Mouse (Mus musculus) midbrain, embryonic 11.5 days (tissue): Measurements from ENCODE around the gene Dhh. TPM values are rescaled to one million over a fixed set of nuclear protein-coding genes. Genes with fewer than 3 reads are reported as not detected.

Experiments used
- ATAC-seq: fragments of 200-750 bp; cut with Nextera tagmentation; 2 replicates; pipeline ENCODE4 v1.8.0; 2017; ENCODE audit warnings: moderate TSS enrichment, moderate library complexity; ENCODE audit not compliant: low FRiP score
- DNase-seq: peaks from one replicate; pipeline ENCODE4 v3.0.0; 2015; ENCODE audit warnings: low spot score; ENCODE audit errors: missing footprints
- H3K27ac ChIP-seq: fragments of 300-500 bp; sonication (generic); 2 replicates; pipeline ENCODE4 v1.5.1; 2014; ENCODE audit warnings: low read depth, low read length
- H3K27me3 ChIP-seq: fragments of 300-500 bp; sonication (generic); 2 replicates; pipeline ENCODE4 v1.6.1; 2014; ENCODE audit warnings: mild to moderate bottlenecking, low read length, moderate library complexity, mixed read lengths; ENCODE audit not compliant: control insufficient read depth, insufficient read depth
- H3K36me3 ChIP-seq: fragments of 300-500 bp; sonication (generic); 2 replicates; pipeline ENCODE4 v1.6.1; 2014; ENCODE audit warnings: mild to moderate bottlenecking, low read length, moderate library complexity, mixed read lengths; ENCODE audit not compliant: control insufficient read depth, insufficient read depth
- H3K4me1 ChIP-seq: fragments of 300-500 bp; sonication (generic); 2 replicates; pipeline ENCODE4 v1.6.1; 2014; ENCODE audit warnings: low read length; ENCODE audit not compliant: control insufficient read depth, insufficient read depth
- H3K4me2 ChIP-seq: fragments of 300-500 bp; sonication (generic); 2 replicates; pipeline ENCODE4 v1.6.1; 2014; ENCODE audit warnings: mild to moderate bottlenecking, moderate library complexity
- H3K4me3 ChIP-seq: fragments of 300-500 bp; sonication (generic); 2 replicates; pipeline ENCODE4 v1.5.1; 2014; ENCODE audit warnings: low read depth, low read length
- H3K9ac ChIP-seq: fragments of 300-500 bp; sonication (generic); 2 replicates; pipeline ENCODE4 v1.6.1; 2014; ENCODE audit warnings: low read length
- H3K9me3 ChIP-seq: fragments of 300-500 bp; sonication (generic); 2 replicates; pipeline ENCODE4 v1.6.1; 2016; ENCODE audit warnings: low read length; ENCODE audit not compliant: control insufficient read depth
- WGBS: fragments of 180-500 bp; shearing (Covaris S2); extraction: QIAGEN DNeasy Blood & Tissue Kit; methylation state at CpG from one replicate; pipeline ENCODE4 v1.1.7; 2014; 5-methylcytosine and 5-hydroxymethylcytosine counted together
- polyA plus RNA-seq: library from polyadenylated mRNA; unstranded; fragments of >200 nt; fragmentation: Nextera tagmentation; extraction: Ambion mirVana; gene quantifications from 2 replicates; pipeline ENCODE4 v1.2.1, GENCODE M21; 2014

Dhh gene
- polyA plus RNA-seq, 1 experiment from 2014 or later = 0.27 TPM

GRCm38 (mm10) chr15:98861701-98862410 lies 36.5 kb downstream of the Dhh start:
- Histone ChIP-seq H3K27ac (no peak overlapping the region), H3K9ac (no peak overlapping the region), H3K36me3 (peaks cover 70% of the 10 kb centered on the region), H3K4me1 (no peaks in the 10 kb centered on the region), H3K27me3 (no peaks in the 10 kb centered on the region), H3K4me2 (no peak overlapping the region), H3K4me3 (no peak overlapping the region), H3K9me3 (no peaks in the 10 kb centered on the region)
- ATAC-seq (no peak), DNase-seq (no peak)
- 89% methylated on average over 21 of the region's 21 CpGs for WGBS

GRCm38 (mm10) chr15:98860921-98861320 lies 37.4 kb downstream of the Dhh start:
- ATAC-seq (no peak), DNase-seq (no peak)
- H3K4me1 ChIP-seq = no peaks in the 10 kb centered on the region
- 96% methylated on average over 18 of the region's 18 CpGs for WGBS
- peaks cover 72% of the 10 kb centered on the region for H3K36me3 ChIP-seq
- H3K9me3 ChIP-seq = no peaks in the 10 kb centered on the region
- H3K4me3 ChIP-seq = no peak overlapping the region
- no peak overlapping the region for H3K9ac ChIP-seq
- no peaks in the 10 kb centered on the region for H3K27me3 ChIP-seq
- H3K4me2 ChIP-seq = no peak overlapping the region
- no peak overlapping the region for H3K27ac ChIP-seq

DNA sequence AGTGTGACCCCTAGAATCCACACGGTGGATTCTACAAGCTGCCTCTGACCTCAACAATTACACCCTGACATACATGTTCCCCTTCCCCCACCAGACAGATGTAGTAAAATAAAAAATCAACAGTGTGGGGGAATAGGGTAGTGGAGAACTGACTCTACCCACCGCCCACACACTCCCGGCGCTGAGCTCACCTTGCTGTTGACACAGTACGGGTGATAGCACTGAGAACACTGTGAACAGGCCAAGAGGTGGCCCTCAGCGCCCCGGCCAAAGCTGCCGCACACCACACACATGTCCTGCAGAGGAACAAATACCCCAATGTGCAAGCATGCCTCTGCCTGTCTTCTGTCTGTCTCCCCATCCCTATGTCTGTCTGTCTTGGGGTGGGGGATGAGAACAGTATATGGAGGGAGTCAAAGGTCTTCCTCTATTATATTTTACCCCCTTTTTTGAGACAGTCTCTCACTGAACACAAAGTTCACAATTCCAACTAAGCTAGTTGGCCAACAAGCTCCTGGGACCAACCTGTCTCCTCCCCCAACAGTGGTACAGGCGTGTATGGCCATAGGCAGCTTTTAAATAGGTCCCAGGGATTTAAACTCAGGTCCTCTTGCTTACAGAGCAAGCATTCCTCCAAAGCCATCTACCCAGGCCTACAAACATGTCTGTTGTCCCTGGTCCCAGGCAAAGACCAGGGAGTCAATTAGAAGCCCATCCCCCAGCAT lies 38.9 kb downstream of the Dhh start:
- Histone ChIP-seq H3K4me1 (no peaks in the 10 kb centered on the region), H3K27ac (no peak overlapping the region), H3K4me2 (no peak overlapping the region), H3K4me3 (no peak overlapping the region), H3K27me3 (no peaks in the 10 kb centered on the region), H3K9ac (no peak overlapping the region), H3K36me3 (peaks cover 70% of the 10 kb centered on the region), H3K9me3 (no peaks in the 10 kb centered on the region)
- no peak for ATAC-seq
- no peak for DNase-seq
- 85% methylated on average over 9 of the region's 9 CpGs for WGBS

GRCm38 (mm10) chr15:98854214-98854613 lies 44.1 kb downstream of the Dhh start:
- no peak overlapping the region for H3K4me2 ChIP-seq
- DNase-seq = no peak
- no peaks in the 10 kb centered on the region for H3K9me3 ChIP-seq
- H3K36me3 ChIP-seq = peaks cover 66% of the 10 kb centered on the region
- H3K4me1 ChIP-seq = no peaks in the 10 kb centered on the region
- H3K9ac ChIP-seq = no peak overlapping the region
- no peak overlapping the region for H3K27ac ChIP-seq
- H3K4me3 ChIP-seq = no peak overlapping the region
- no peaks in the 10 kb centered on the region for H3K27me3 ChIP-seq
- WGBS = 94% methylated on average over 16 of the region's 16 CpGs
- no peak for ATAC-seq

DNA sequence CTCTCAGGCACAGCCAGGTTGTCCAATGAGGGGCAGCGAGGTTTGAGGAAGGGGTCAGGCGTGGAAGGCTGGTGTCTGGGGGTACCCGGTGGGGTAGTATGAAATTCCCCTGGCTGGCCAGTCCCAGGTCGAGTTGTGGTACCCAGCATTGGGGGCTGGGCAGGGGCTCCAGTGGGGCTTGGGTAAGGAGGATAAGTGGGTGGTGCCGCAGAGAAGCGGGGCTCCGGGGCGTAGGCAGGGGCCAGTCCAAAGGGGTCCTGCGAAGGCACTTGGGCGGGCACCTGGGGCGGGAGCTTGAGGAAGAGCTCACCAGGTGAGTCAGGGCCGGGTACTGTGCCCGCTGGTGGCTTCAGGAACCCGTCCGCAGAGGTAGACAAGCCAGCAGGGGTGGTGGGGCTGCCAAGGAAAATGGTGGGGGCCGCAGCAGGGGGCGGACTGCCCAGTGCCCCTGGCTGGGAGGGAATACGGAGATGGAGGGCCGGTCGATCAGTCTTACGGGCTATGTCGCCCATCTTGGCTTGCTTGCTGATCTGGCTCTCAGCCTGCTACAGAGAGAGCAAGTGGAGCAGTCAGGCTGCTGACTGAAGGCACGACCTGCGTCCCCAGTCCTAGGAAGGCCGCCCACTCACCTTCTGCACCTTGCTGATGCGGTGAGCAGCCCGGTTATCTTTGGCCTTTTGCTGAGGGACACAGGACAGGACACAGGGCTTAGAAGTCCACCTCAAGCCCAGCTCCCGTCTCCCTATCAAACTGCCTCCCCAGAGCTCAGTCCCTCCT lies 45.0 kb downstream of the Dhh start:
- H3K4me1 ChIP-seq = no peaks in the 10 kb centered on the region
- ATAC-seq (no peak), DNase-seq (no peak)
- H3K27ac ChIP-seq = no peak overlapping the region
- no peak overlapping the region for H3K4me2 ChIP-seq
- H3K4me3 ChIP-seq = no peak overlapping the region
- no peak overlapping the region for H3K9ac ChIP-seq
- WGBS = 95% methylated on average over 28 of the region's 28 CpGs
- peaks cover 71% of the 10 kb centered on the region for H3K36me3 ChIP-seq
- H3K9me3 ChIP-seq = no peaks in the 10 kb centered on the region
- H3K27me3 ChIP-seq = no peaks in the 10 kb centered on the region

DNA sequence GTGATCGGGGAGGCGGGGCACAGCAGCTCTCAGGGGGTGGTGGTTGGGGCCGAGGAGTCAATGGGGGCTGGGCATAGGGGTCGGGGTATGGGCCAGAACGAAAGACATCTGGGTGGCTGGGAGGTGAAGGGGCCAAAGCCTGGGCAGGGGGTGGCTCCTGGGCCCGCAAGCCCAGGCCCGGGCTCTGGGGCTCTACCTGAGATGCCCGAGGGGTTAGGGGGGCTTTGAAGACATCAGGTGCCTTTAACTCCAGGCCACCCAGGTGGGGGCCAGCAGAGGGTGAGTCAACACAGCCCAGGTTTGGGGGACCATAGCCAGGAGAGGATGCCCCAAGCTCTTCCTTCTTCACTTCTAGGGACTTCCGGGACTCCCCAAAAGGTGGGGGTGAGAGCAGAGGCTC lies 45.6 kb downstream of the Dhh start:
- 84% methylated on average over 9 of the region's 9 CpGs for WGBS
- peaks cover 71% of the 10 kb centered on the region for H3K36me3 ChIP-seq
- no peak overlapping the region for H3K27ac ChIP-seq
- H3K27me3 ChIP-seq = no peaks in the 10 kb centered on the region
- no peak for DNase-seq
- no peak for ATAC-seq
- no peak overlapping the region for H3K4me3 ChIP-seq
- no peaks in the 10 kb centered on the region for H3K9me3 ChIP-seq
- H3K9ac ChIP-seq = no peak overlapping the region
- H3K4me1 ChIP-seq = no peaks in the 10 kb centered on the region
- H3K4me2 ChIP-seq = no peak overlapping the region

- H3K9me3 ChIP-seq = no peaks in the 10 kb centered on the region
- DNase-seq (no peak), ATAC-seq (no peak)
- H3K27me3 ChIP-seq = no peaks in the 10 kb centered on the region
- 97% methylated on average over 9 of the region's 9 CpGs for WGBS
- no peak overlapping the region for H3K9ac ChIP-seq
- H3K4me3 ChIP-seq = no peak overlapping the region
- no peak overlapping the region for H3K4me2 ChIP-seq
- H3K4me1 ChIP-seq = no peaks in the 10 kb centered on the region
- peaks cover 69% of the 10 kb centered on the region for H3K36me3 ChIP-seq
- no peak overlapping the region for H3K27ac ChIP-seq
These were observed 46.3 kb downstream of the Dhh start for GRCm38 (mm10) chr15:98852071-98852470.

DNA sequence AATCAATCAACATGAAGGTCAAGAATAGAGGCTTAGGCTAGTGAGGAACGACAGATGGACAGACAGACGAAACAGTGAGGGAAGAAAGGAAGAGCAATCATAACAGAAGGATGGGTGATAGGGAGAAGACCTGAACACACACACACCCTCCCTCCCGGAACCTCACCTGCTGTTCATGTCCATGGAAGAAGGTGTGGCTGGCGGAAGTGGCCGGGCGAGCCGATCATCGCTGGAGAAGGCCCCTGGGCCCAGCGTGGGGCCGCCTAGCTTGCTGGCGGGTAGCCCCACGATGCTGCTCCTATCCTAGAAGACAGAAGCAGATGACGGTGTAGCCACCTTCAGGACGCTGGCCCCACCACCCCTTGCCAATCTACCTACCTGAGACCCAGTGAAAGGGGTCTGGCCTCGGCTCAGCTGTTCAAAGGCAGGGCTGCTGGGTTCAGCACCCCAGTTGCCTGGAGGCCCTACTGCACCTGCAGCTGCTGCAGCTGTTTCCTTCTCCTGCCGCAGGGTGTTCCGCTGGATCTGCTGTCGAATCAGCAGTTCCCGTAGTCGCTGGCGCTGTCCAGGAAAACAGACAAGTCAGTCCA lies 47.0 kb downstream of the Dhh start:
- H3K27me3 ChIP-seq = no peaks in the 10 kb centered on the region
- no peaks in the 10 kb centered on the region for H3K4me1 ChIP-seq
- H3K9me3 ChIP-seq = no peaks in the 10 kb centered on the region
- DNase-seq = no peak
- no peak overlapping the region for H3K4me2 ChIP-seq
- WGBS = 91% methylated on average over 21 of the region's 21 CpGs
- peaks cover 69% of the 10 kb centered on the region for H3K36me3 ChIP-seq
- H3K4me3 ChIP-seq = no peak overlapping the region
- no peak overlapping the region for H3K9ac ChIP-seq
- ATAC-seq = no peak
- H3K27ac ChIP-seq = no peak overlapping the region

GRCm38 (mm10) chr15:98850668-98851067 lies 47.7 kb downstream of the Dhh start:
- Histone ChIP-seq H3K4me1 (no peaks in the 10 kb centered on the region), H3K36me3 (peaks cover 71% of the 10 kb centered on the region), H3K9me3 (no peaks in the 10 kb centered on the region), H3K27me3 (no peaks in the 10 kb centered on the region), H3K4me2 (no peak overlapping the region), H3K9ac (no peak overlapping the region), H3K4me3 (no peak overlapping the region), H3K27ac (no peak overlapping the region)
- ATAC-seq (no peak), DNase-seq (no peak)
- 94% methylated on average over 14 of the region's 14 CpGs for WGBS
